Mouse (Mus musculus): ENCODE results near the gene Cenpv.

DNA sequence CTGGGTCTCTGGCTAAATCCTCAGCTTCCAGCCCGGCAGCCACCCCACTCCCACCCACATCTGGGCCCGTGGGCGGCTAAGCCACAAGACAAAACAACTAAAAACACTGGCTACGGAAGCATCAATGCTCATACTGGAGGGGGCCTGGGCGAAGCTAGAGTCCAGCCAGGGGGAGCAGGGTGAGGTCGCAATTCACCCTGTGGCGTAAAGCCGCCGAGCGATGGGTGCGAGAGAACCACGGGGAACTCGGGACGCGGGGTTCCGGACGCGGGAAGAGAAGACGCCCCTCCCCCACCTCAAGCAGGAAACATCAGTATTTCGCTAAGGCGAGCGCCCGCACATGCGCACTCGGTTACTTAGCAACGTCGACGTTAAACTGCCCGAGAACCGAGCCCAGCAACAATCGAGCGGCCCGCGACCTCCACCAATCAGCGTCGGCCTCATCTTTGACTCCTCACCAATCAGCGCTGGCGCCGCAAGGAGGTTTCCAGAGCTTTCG is 11.7 kb upstream of the Cenpv start, which contains the start of gene Ubb:
- TF ChIP-seq CTCF (IDR thresholded peaks at IDR 0.05) (no peak), EP300 (IDR thresholded peaks at IDR 0.05) (no peak)

Data from lung, postnatal 0 days (tissue).